ENCODE assay signal across 17 mouse cellular contexts in the genomic region with DNA sequence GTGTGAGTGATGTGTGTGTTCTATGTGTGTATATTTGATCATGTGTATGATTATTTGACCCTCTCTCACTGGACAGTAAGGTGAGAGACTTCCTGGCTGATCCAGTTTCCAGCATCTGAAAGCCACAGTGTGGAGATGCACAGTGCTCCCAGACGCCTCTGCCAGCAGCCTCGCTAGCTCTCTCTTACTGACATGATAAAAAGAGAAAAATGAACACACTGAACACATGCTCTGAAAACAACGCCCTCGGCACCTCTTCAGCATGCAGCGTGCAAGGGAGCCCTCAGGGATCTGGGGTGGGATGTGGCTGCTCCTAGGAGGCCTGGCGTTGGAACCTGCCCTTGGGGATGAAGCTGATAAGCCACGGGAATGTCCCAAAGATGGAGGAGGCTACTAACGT.
DNase-seq lines count a peak whose midpoint lies in the region; ATAC-seq lines count a peak whose summit lies in the region.
"Had no signal": no experiment of that assay in that cellular context is flagged by ENCODE, and none has a peak within 500 bp of the region (broad histone marks: within the 10 kb centered on the region; RNA-seq: fewer than 3 reads in every experiment).

No protein-coding gene starts in this region.

- no peak overlapping the region for H3K4me2 ChIP-seq in midbrain, embryonic 14.5 days (ENCODE audit: low read length)
- no peak overlapping the region for H3K4me2 ChIP-seq in midbrain, embryonic 15.5 days
- H3K4me2 ChIP-seq: heart, embryonic 15.5 days; liver, embryonic 15.5 days; midbrain, embryonic 12.5 days had no signal

- peak overlapping the region; percentile 74 for H3K27ac ChIP-seq in midbrain, embryonic 14.5 days (replicated peaks; ENCODE audit: low read depth, low read length)
- no peak overlapping the region for H3K27ac ChIP-seq in midbrain, embryonic 10.5 days (replicated peaks)
- H3K27ac ChIP-seq in midbrain, embryonic 15.5 days, result peak overlapping the region; percentile 75
- H3K27ac ChIP-seq: embryonic facial prominence, embryonic 10.5 days; heart, embryonic 15.5 days; liver, embryonic 15.5 days; macrophage; midbrain, embryonic 12.5 days had no signal

- H3K27me3 ChIP-seq in midbrain, embryonic 14.5 days (ENCODE audit: control insufficient read depth, insufficient read depth, low read length), result no peaks in the 10 kb centered on the region
- H3K27me3 ChIP-seq in midbrain, embryonic 10.5 days (ENCODE audit: low read depth, poor library complexity, severe bottlenecking), result no peaks in the 10 kb centered on the region
- H3K27me3 ChIP-seq in midbrain, embryonic 15.5 days (replicated peaks), result no peaks in the 10 kb centered on the region
- H3K27me3 ChIP-seq: liver, embryonic 15.5 days had no signal

- no peak for DNase-seq in frontal cortex, adult 2 months (ENCODE audit: extremely low spot score in 1 of 2, low spot score in 1 of 2)
- DNase-seq in midbrain, embryonic 14.5 days, result peak; percentile 42
- DNase-seq in midbrain, embryonic 10.5 days (ENCODE audit: low spot score), result no peak
- DNase-seq in ovary, adult 18-20 months (ENCODE audit: low spot score), result no peak
- DNase-seq in urinary bladder, postnatal 4 days (ENCODE audit: low spot score in 2 of 2), result no peak
- DNase-seq: adrenal gland, postnatal 25 days; cerebellum, adult 2 months; gastrocnemius, postnatal 25 days; kidney, adult 11 months; thymus, adult 2 months had no signal

- no peak overlapping the region for H3K4me3 ChIP-seq in midbrain, embryonic 14.5 days (replicated peaks; ENCODE audit: low read depth, low read length)
- no peak overlapping the region for H3K4me3 ChIP-seq in midbrain, embryonic 10.5 days
- H3K4me3 ChIP-seq in midbrain, embryonic 15.5 days, result no peak overlapping the region
- H3K4me3 ChIP-seq: embryonic facial prominence, embryonic 10.5 days; heart, embryonic 15.5 days; liver, embryonic 15.5 days; midbrain, embryonic 12.5 days had no signal

- 58% methylated on average over 8 of the region's 8 CpGs for WGBS in midbrain, embryonic 14.5 days
- 80% methylated on average over 8 of the region's 8 CpGs for WGBS in midbrain, embryonic 10.5 days
- whole genome bisulfite sequencing in midbrain, embryonic 15.5 days, result 66% methylated on average over 8 of the region's 8 CpGs

- peak; percentile 53; the same call in 1 of the 2 replicates for ATAC-seq in frontal cortex, adult (ENCODE audit: low TSS enrichment)
- ATAC-seq in midbrain, embryonic 14.5 days (ENCODE audit: low FRiP score, low TSS enrichment), result no peak; the same call in 1 of the 2 replicates
- ATAC-seq in midbrain, embryonic 15.5 days (replicated peaks), result peak; percentile 51; the same call in 1 of the 2 replicates

- no peaks in the 10 kb centered on the region for H3K9me3 ChIP-seq in midbrain, embryonic 14.5 days (ENCODE audit: control insufficient read depth, low read length)
- no peaks in the 10 kb centered on the region for H3K9me3 ChIP-seq in midbrain, embryonic 10.5 days (replicated peaks)
- H3K9me3 ChIP-seq in midbrain, embryonic 15.5 days, result no peaks in the 10 kb centered on the region
- H3K9me3 ChIP-seq: embryonic facial prominence, embryonic 10.5 days; heart, embryonic 15.5 days; liver, embryonic 15.5 days; midbrain, embryonic 12.5 days had no signal

- H3K9ac ChIP-seq in midbrain, embryonic 14.5 days (replicated peaks; ENCODE audit: low read length), result no peak overlapping the region
- no peak overlapping the region for H3K9ac ChIP-seq in midbrain, embryonic 15.5 days
- H3K9ac ChIP-seq: heart, embryonic 15.5 days; liver, embryonic 15.5 days; midbrain, embryonic 12.5 days had no signal

- no peaks in the 10 kb centered on the region for H3K36me3 ChIP-seq in midbrain, embryonic 14.5 days (ENCODE audit: control insufficient read depth, insufficient read depth, low read length)
- no peaks in the 10 kb centered on the region for H3K36me3 ChIP-seq in midbrain, embryonic 10.5 days
- H3K36me3 ChIP-seq in midbrain, embryonic 15.5 days (replicated peaks), result no peaks in the 10 kb centered on the region
- H3K36me3 ChIP-seq: embryonic facial prominence, embryonic 10.5 days; heart, embryonic 15.5 days; midbrain, embryonic 12.5 days had no signal

- H3K4me1 ChIP-seq in midbrain, embryonic 14.5 days (ENCODE audit: control insufficient read depth, insufficient read depth, low read length), result peaks cover 19% of the 10 kb centered on the region
- H3K4me1 ChIP-seq in midbrain, embryonic 10.5 days, result peaks cover 19% of the 10 kb centered on the region
- peaks cover 20% of the 10 kb centered on the region for H3K4me1 ChIP-seq in midbrain, embryonic 15.5 days
